Mouse (Mus musculus) midbrain, postnatal 0 days (tissue): ENCODE measurements at regions not wholly inside any gene's neighbourhood (a gene's known extent, or its start where the extent isn't known, plus 50 kb on each side); places are given as distances from the start of the nearest gene placed in this dataset.
"Not testable (repeated sequence)": the region's sequence is repeated elsewhere in the genome, so short reads cannot be mapped to it uniquely, and the experiment has no call there.

ENCODE experiments used
- ATAC-seq: fragments of 200-750 bp; cut with Nextera tagmentation; 2 replicates; pipeline ENCODE4 v1.8.0; 2017; ENCODE audit warnings: moderate number of reproducible peaks, mild to moderate bottlenecking, moderate TSS enrichment, moderate library complexity; ENCODE audit not compliant: low FRiP score
- DNase-seq: peaks from one replicate; pipeline ENCODE4 v3.0.0-alpha.2; 2015; ENCODE audit warnings: low spot score
- H3K27ac ChIP-seq: fragments of 300-500 bp; sonication (generic); 2 replicates; pipeline ENCODE4 v1.5.1; 2014; ENCODE audit warnings: low read depth, mild to moderate bottlenecking, low read length, mixed read lengths
- H3K27me3 ChIP-seq: fragments of 300-500 bp; sonication (generic); 2 replicates; pipeline ENCODE4 v1.6.1; 2014; ENCODE audit warnings: low read length, control low read depth, mixed read lengths; ENCODE audit not compliant: insufficient read depth
- H3K36me3 ChIP-seq: fragments of 300-500 bp; sonication (generic); 2 replicates; pipeline ENCODE4 v1.6.1; 2014; ENCODE audit warnings: low read length, control low read depth, mixed read lengths; ENCODE audit not compliant: insufficient read depth
- H3K4me1 ChIP-seq: fragments of 300-500 bp; sonication (generic); 2 replicates; pipeline ENCODE4 v1.6.1; 2014; ENCODE audit warnings: mild to moderate bottlenecking, control low read depth, antibody characterized with exemption, low read length, mixed read lengths; ENCODE audit not compliant: insufficient read depth
- H3K4me2 ChIP-seq: fragments of 300-500 bp; sonication (generic); 2 replicates; pipeline ENCODE4 v1.6.1; 2014; ENCODE audit warnings: low read depth, mild to moderate bottlenecking, low read length, mixed read lengths; ENCODE audit not compliant: poor library complexity, severe bottlenecking
- H3K4me3 ChIP-seq: fragments of 300-500 bp; sonication (generic); 2 replicates; pipeline ENCODE4 v1.5.1; 2014; ENCODE audit warnings: low read depth, mild to moderate bottlenecking, low read length, moderate library complexity
- H3K9ac ChIP-seq: fragments of 300-500 bp; sonication (generic); replicated peaks from 2 replicates; pipeline ENCODE4 v1.6.1; 2014; ENCODE audit warnings: mild to moderate bottlenecking, low read length, moderate library complexity, mixed read lengths; ENCODE audit not compliant: poor library complexity, severe bottlenecking
- H3K9me3 ChIP-seq: fragments of 300-500 bp; sonication (generic); 2 replicates; pipeline ENCODE4 v1.6.1; 2016; ENCODE audit warnings: low read length, control low read depth
- CTCF ChIP-seq: IDR thresholded peaks from 2 replicates; pipeline ENCODE4 v1.5.1; 2016; ENCODE audit warnings: antibody characterized with exemption, mild to moderate bottlenecking
- WGBS: fragments of 180-500 bp; shearing (Covaris S2); extraction: QIAGEN DNeasy Blood & Tissue Kit; methylation state at CpG from one replicate; pipeline ENCODE4 v1.1.7; 2014; 5-methylcytosine and 5-hydroxymethylcytosine counted together

DNA sequence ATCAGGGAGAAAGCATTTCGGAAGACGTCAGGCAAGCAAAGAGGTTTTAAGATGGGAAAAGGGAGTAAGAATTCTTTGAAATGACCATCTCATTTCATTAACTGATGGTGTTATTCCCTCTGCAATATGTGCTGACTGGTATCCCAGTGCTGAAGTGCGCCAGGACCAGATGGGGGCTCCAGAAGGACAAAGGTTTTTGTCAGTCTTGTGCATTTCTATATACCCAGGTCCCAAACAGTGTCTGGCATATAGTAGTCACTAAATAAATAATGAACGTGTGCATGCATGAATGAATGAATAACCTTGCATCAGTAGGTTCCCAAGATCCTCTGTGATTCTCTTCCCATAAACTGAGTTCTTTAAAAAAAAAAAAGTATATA lies 119.3 kb upstream of the Creb1 start:
- no peaks in the 10 kb centered on the region for H3K36me3 ChIP-seq
- no peak for TF ChIP-seq CTCF
- H3K27me3 ChIP-seq = no peaks in the 10 kb centered on the region
- no peak overlapping the region for H3K27ac ChIP-seq
- ATAC-seq = no peak
- H3K4me3 ChIP-seq = no peak overlapping the region
- H3K9me3 ChIP-seq = no peaks in the 10 kb centered on the region
- DNase-seq = no peak
- H3K9ac ChIP-seq = no peak overlapping the region
- WGBS = 84% methylated on average over 4 of the region's 4 CpGs
- H3K4me1 ChIP-seq = no peaks in the 10 kb centered on the region
- no peak overlapping the region for H3K4me2 ChIP-seq

GRCm38 (mm10) chr1:64412481-64413180 lies 119.8 kb upstream of the Creb1 start:
- H3K4me3 ChIP-seq = no peak overlapping the region

DNA sequence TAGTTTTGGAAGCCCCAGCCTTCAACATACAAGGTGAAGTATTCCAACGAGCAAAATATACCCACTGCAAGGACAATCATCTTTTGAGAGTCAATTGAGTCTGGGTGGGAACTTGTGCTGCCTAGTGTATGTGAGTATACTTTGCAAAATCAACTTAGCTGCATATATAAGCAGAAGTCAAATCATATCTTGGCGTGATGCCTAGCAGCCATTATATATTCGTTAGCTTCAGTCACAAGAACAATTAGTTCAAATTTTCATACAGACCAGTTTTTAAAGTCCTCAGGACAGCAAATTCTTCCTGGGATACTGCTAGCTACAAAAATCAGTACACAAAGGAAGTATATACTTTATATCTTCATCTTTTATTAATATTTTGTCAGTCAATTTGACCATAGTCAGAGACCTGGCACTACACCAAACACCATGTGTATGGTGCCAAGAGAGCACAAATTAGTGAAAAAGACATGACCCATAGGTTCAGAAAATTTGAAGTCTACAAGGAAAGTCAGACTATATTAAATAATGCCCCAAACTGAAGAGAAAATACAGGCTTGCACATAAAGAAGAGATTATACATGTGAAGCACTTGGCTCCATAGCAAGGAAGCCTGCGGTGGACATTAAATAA lies 120.5 kb upstream of the Creb1 start:
- H3K4me1 ChIP-seq = no peaks in the 10 kb centered on the region
- H3K36me3 ChIP-seq = no peaks in the 10 kb centered on the region
- DNase-seq (peak; percentile 31), ATAC-seq (no peak)
- H3K27ac ChIP-seq = no peak overlapping the region
- TF ChIP-seq CTCF = no peak
- no peaks in the 10 kb centered on the region for H3K9me3 ChIP-seq
- H3K27me3 ChIP-seq = no peaks in the 10 kb centered on the region
- 81% methylated on average over 4 of the region's 4 CpGs for WGBS
- no peak overlapping the region for H3K9ac ChIP-seq
- H3K4me3 ChIP-seq = no peak overlapping the region
- H3K4me2 ChIP-seq = no peak overlapping the region

More at GRCm38 (mm10) chr1:64412481-64413180, 119.8 kb upstream of the Creb1 start:
- H3K4me2 ChIP-seq = no peak overlapping the region
- no peaks in the 10 kb centered on the region for H3K36me3 ChIP-seq
- no peaks in the 10 kb centered on the region for H3K4me1 ChIP-seq
- TF ChIP-seq CTCF = no peak
- 68% methylated on average over 10 of the region's 10 CpGs for WGBS
- ATAC-seq (no peak), DNase-seq (peak; percentile 53)
- H3K9me3 ChIP-seq = no peaks in the 10 kb centered on the region
- H3K27ac ChIP-seq = no peak overlapping the region
- H3K27me3 ChIP-seq = no peaks in the 10 kb centered on the region
- H3K9ac ChIP-seq = no peak overlapping the region

DNA sequence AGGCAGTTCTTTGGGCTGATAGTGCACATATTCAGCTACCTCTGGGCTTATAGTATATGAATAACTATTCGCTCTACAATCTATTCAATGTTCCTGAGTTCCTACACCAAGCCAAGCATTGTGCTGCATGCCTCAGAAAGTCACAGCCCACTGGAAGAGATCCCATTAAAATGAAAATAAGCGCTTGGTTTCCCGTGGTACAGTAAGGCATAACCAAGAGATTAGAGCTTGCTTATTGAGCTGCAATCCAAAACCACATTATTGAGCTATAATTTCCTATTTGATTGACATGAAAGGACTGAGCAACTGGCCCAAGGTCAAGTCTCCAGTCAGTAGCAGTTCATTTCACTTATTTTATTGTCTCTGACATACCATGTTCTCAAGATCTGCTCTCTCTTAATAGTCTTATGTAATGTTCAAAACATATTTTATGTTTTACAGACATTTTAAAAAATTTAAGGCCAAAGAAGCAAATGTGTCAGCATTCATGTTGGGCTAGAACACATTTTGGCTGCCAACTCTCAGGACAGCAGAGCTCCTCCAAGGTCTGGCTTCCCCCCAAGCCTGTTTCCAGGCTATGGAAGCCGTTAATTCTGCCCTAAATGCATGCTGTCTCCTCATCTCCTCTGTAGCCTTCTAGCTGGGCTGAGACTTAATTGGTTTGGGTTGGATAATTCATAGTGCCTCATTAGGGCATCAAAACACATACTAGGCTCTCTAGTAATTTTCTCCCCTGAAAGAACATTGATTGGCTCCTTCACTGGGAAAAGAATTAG lies 123.5 kb upstream of the Creb1 start:
- Histone ChIP-seq H3K36me3 (no peaks in the 10 kb centered on the region), H3K9ac (no peak overlapping the region), H3K4me1 (no peaks in the 10 kb centered on the region), H3K9me3 (no peaks in the 10 kb centered on the region), H3K27me3 (no peaks in the 10 kb centered on the region), H3K4me2 (no peak overlapping the region), H3K27ac (no peak overlapping the region), H3K4me3 (no peak overlapping the region)
- WGBS = 52% methylated on average over 4 of the region's 4 CpGs
- TF ChIP-seq CTCF = no peak
- no peak for ATAC-seq
- peak; percentile 85 for DNase-seq

GRCm38 (mm10) chr1:64391525-64391924 lies 140.9 kb upstream of the Creb1 start:
- 75% methylated on average over 8 of the region's 8 CpGs for WGBS
- ATAC-seq (no peak), DNase-seq (no peak)
- H3K4me2 ChIP-seq = no peak overlapping the region
- no peak overlapping the region for H3K9ac ChIP-seq
- H3K9me3 ChIP-seq = no peaks in the 10 kb centered on the region
- TF ChIP-seq CTCF = no peak
- H3K4me3 ChIP-seq = no peak overlapping the region
- H3K27me3 ChIP-seq = no peaks in the 10 kb centered on the region
- H3K27ac ChIP-seq = no peak overlapping the region
- no peaks in the 10 kb centered on the region for H3K4me1 ChIP-seq
- H3K36me3 ChIP-seq = no peaks in the 10 kb centered on the region

DNA sequence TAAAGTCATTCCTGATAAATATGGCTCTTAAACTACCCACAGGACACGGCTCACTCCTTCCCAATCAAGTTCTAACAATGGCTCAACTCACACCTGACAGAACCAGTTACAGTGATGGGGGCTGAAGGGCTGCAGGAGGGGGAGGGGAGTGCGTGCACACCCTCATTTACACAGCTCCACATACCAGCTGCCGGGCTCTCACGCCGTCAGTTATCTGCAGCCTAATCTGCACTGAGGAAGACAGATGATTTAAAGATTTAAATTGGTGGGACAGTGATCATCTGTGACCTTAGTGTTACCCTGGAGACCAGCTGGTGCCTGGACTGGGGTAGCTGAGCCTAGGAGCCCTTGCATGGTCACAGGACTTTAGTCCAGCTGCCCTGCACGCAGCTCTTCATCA lies 151.2 kb upstream of the Creb1 start:
- WGBS = 20% methylated on average over 6 of the region's 6 CpGs
- Histone ChIP-seq H3K4me2 (no peak overlapping the region), H3K4me3 (no peak overlapping the region), H3K4me1 (peaks cover 9% of the 10 kb centered on the region), H3K27me3 (no peaks in the 10 kb centered on the region), H3K9ac (no peak overlapping the region), H3K9me3 (no peaks in the 10 kb centered on the region), H3K27ac (no peak overlapping the region), H3K36me3 (no peaks in the 10 kb centered on the region)
- no peak for ATAC-seq
- DNase-seq = peak; percentile 37
- TF ChIP-seq CTCF = no peak

DNA sequence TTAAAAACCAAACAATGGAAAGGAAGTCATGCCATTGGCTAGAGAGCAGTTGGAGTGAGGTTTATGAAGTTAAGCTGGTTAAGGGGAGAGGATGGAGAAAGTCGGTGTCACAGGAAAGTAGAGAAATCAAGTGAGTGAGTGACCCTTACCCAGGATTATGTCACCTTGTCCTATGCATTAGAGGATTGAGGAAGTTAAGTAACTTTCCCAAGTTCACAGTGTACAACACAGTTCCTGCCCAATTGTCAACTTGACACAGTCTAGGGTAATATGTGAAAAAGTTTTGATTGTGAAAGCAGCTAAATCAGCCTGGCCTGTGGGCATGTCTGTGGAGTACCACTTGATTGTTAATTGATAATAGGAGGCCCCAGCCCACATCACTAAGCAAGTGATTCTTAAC lies 156.0 kb upstream of the Creb1 start:
- ATAC-seq, H3K4me2 ChIP-seq, H3K9me3 ChIP-seq, DNase-seq, H3K27ac ChIP-seq, H3K9ac ChIP-seq, H3K36me3 ChIP-seq, H3K27me3 ChIP-seq, H3K4me3 ChIP-seq, H3K4me1 ChIP-seq: not testable (repeated sequence)
- 100% methylated on average over 1 of the region's 1 CpGs for WGBS
